Mouse (Mus musculus) liver, embryonic 14.5 days (tissue): ENCODE measurements around the gene Hacd2.

Experiments used
- CTCF ChIP-seq: IDR thresholded peaks from 2 replicates; pipeline ENCODE4 v1.5.1; 2016; ENCODE audit warnings: antibody characterized with exemption, low read depth, control low read depth
- EP300 ChIP-seq: IDR thresholded peaks from 2 replicates; pipeline ENCODE4 v1.6.1; 2016; ENCODE audit warnings: antibody characterized with exemption, low read depth

DNA sequence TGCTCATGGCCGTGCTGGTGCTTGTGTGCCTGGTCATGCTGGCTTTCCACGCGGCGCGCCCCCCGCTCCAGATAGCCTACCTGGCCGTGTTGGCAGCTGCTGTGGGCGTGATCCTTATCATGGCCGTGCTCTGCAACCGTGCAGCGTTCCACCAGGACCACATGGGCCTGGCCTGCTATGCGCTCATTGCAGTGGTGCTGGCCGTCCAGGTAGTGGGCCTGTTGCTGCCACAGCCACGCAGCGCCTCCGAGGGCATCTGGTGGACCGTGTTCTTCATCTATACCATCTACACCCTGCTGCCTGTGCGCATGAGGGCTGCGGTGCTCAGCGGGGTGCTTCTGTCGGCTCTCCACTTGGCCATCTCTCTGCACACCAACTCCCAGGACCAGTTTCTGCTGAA, 134.6 kb downstream of the Hacd2 start:
- TF ChIP-seq CTCF: no peak
- no peak for TF ChIP-seq EP300
